Mouse (Mus musculus) small intestine, adult 2 months (tissue): ENCODE data around the gene Cfap70.

Source experiments
- CTCF ChIP-seq: fragments of 200-500 bp; IDR thresholded peaks from 2 replicates; pipeline ENCODE4 v1.5.1; 2012; ENCODE audit warnings: low read depth, mild to moderate bottlenecking, control low read depth, inconsistent platforms, low read length, moderate library complexity, mixed read lengths; ENCODE audit not compliant: insufficient replicate concordance, insufficient read length; ENCODE audit errors: extremely low read depth
- POLR2A ChIP-seq: fragments of 200-500 bp; IDR thresholded peaks from 2 replicates; pipeline ENCODE4 v1.6.1; 2012; ENCODE audit warnings: low read depth, mild to moderate bottlenecking, control low read depth, inconsistent platforms, low read length, moderate library complexity

DNA sequence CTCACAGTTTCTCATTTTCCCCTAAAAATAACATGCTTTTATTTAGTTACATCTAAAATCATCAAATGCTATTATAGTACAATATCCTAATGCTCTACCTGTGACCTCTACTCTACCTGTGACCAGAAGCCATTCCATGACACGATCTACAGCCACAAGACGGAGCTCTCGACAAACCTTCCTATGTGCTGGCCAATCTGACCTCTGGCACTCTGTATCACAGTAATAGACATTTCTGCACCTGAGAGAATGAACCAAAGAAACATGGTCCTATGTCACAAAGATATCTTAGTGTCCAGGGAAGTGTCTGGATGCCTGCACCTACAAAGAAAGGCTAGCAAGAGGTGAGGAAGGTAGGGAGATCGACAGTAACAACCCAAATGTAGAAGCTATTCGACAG, 34.0 kb upstream of the Cfap70 start:
- TF ChIP-seq CTCF (no peak), POLR2A (no peak)
